Mouse (Mus musculus) liver, postnatal 0 days (tissue): ENCODE measurements at regions not wholly inside any gene's neighbourhood (a gene's known extent, or its start where the extent isn't known, plus 50 kb on each side); places are given as distances from the start of the nearest gene placed in this dataset.

Experiments used
- CTCF ChIP-seq: sonication (generic); IDR thresholded peaks from 2 replicates; pipeline ENCODE4 v1.5.1; 2016; ENCODE audit warnings: antibody characterized with exemption, low read depth
- EP300 ChIP-seq: IDR thresholded peaks from 2 replicates; pipeline ENCODE4 v1.6.1; 2016; ENCODE audit warnings: antibody characterized with exemption, low read depth, mild to moderate bottlenecking

GRCm38 (mm10) chr15:90109445-90109988 is 114.6 kb upstream of the Alg10b start:
- TF ChIP-seq CTCF: no peak
- no peak for TF ChIP-seq EP300
